Mouse (Mus musculus): ENCODE results near the gene C2cd4a. TPM values are rescaled to one million over a fixed set of nuclear protein-coding genes. Genes with fewer than 3 reads are reported as not detected.

Gene C2cd4a
- 1.1 and 1.3 TPM in 2 replicates for polyA plus RNA-seq (2015; fragmentation: Nextera tagmentation; extraction: Ambion mirVana)

GRCm38 (mm10) chr9:67832046-67832605, at the start of gene C2cd4a:
C2cd4a (minus strand) TSS chr9:67832330.

GRCm38 (mm10) chr9:67839981-67840859, 8.1 kb upstream of the C2cd4a start, which contains the start of gene Vps13c:
Vps13c (plus strand) TSS chr9:67840396.

Other genes starting within 250 kb of the C2cd4a start
- gene C2cd4b, start 72.9 kb downstream of the C2cd4a start, polyA plus RNA-seq (2015; fragmentation: Nextera tagmentation; extraction: Ambion mirVana): 2.7 and 4.1 TPM in 2 replicates
- gene Vps13c, start 8.1 kb upstream of the C2cd4a start, polyA plus RNA-seq (2015; fragmentation: Nextera tagmentation; extraction: Ambion mirVana): 9.5 and 9.9 TPM in 2 replicates

All from neural tube, postnatal 0 days (tissue).